Mouse (Mus musculus) myocyte (in vitro differentiated cells): Measurements from ENCODE around the gene Stn1. TPM values are rescaled to one million over a fixed set of nuclear protein-coding genes. Genes with fewer than 3 reads are reported as not detected.

Experiments
- H3K27me3 ChIP-seq: one replicate; pipeline ENCODE4 v1.6.1; 2011; ENCODE audit not compliant: control insufficient read depth, insufficient read depth, insufficient read length
- H3K36me3 ChIP-seq: one replicate; pipeline ENCODE4 v1.6.1; 2011; ENCODE audit not compliant: control insufficient read depth, insufficient read depth
- H3K4me2 ChIP-seq: one replicate; pipeline ENCODE4 v1.6.1; 2011; ENCODE audit warnings: low read depth, control low read depth
- H3K4me3 ChIP-seq: one replicate; pipeline ENCODE4 v1.5.1; 2011; ENCODE audit warnings: mild to moderate bottlenecking, control low read depth, moderate library complexity
- H3K79me2 ChIP-seq: one replicate; pipeline ENCODE4 v1.6.1; 2011; ENCODE audit not compliant: control insufficient read depth, insufficient read depth
- H3ac ChIP-seq: one replicate; pipeline ENCODE4 v1.6.1; 2011; ENCODE audit not compliant: control insufficient read depth, insufficient read length
- CEBPB ChIP-seq: IDR thresholded peaks from 2 replicates; pipeline ENCODE4 v1.6.1; 2011; ENCODE audit warnings: mild to moderate bottlenecking, moderate library complexity; ENCODE audit not compliant: poor library complexity, insufficient read depth, severe bottlenecking
- E2F4 ChIP-seq: IDR thresholded peaks from one replicate; pipeline ENCODE4 v1.6.1; 2011; ENCODE audit warnings: mild to moderate bottlenecking, control low read depth, moderate library complexity; ENCODE audit not compliant: insufficient read depth
- MAX ChIP-seq: IDR thresholded peaks from one replicate; pipeline ENCODE4 v1.6.1; 2011; ENCODE audit warnings: low read depth, mild to moderate bottlenecking, control low read depth
- MYOD1 ChIP-seq, 3 experiments: IDR thresholded peaks; one replicate each; pipeline ENCODE4 v1.6.1; 2011; ENCODE audit warnings: control low read depth in 2 of 3, low read depth in 2 of 3, mild to moderate bottlenecking in 2 of 3, moderate library complexity in 1 of 3; ENCODE audit not compliant: insufficient read length in 2 of 3, control insufficient read depth in 1 of 3
- MYOG ChIP-seq, 3 experiments: IDR thresholded peaks; one replicate each; pipeline ENCODE4 v1.6.1; 2011; ENCODE audit warnings: control low read depth in 2 of 3, low read depth in 2 of 3, mild to moderate bottlenecking in 2 of 3; ENCODE audit not compliant: insufficient read length in 2 of 3, control insufficient read depth in 1 of 3, insufficient read depth in 1 of 3
- POLR2A ChIP-seq: IDR thresholded peaks from one replicate; pipeline ENCODE4 v1.6.1; 2011; ENCODE audit warnings: low read depth, mild to moderate bottlenecking, control low read depth, moderate library complexity; ENCODE audit not compliant: insufficient read length
- POLR2AphosphoS2 ChIP-seq: IDR thresholded peaks from one replicate; pipeline ENCODE4 v1.6.1; 2011; ENCODE audit warnings: low read depth, control low read depth; ENCODE audit not compliant: insufficient read length
- REST ChIP-seq: IDR thresholded peaks from one replicate; pipeline ENCODE4 v1.6.1; 2011; ENCODE audit warnings: mild to moderate bottlenecking, control low read depth, moderate library complexity; ENCODE audit not compliant: insufficient read depth, insufficient read length
- SRF ChIP-seq: IDR thresholded peaks from one replicate; pipeline ENCODE4 v1.6.1; 2011; ENCODE audit warnings: low read depth; ENCODE audit not compliant: control insufficient read depth, insufficient read length
- TCF12 ChIP-seq: IDR thresholded peaks from one replicate; pipeline ENCODE4 v1.6.1; 2011; ENCODE audit warnings: mild to moderate bottlenecking, control low read depth; ENCODE audit not compliant: poor library complexity, insufficient read depth, severe bottlenecking
- TCF3 ChIP-seq: IDR thresholded peaks from one replicate; pipeline ENCODE4 v1.6.1; 2011; ENCODE audit warnings: low read depth, control low read depth; ENCODE audit not compliant: insufficient read length
- USF1 ChIP-seq: IDR thresholded peaks from one replicate; pipeline ENCODE4 v1.6.1; 2011; ENCODE audit warnings: low read depth, mild to moderate bottlenecking, control low read depth, moderate library complexity
- polyA plus RNA-seq: library from polyadenylated mRNA; unstranded; fragments of >200 nt; fragmentation: generic; extraction: Trizol; gene quantifications from one replicate; pipeline ENCODE4 v1.2.1, GENCODE M21; 2012; ENCODE audit warnings: missing spikeins

Stn1 gene
- polyA plus RNA-seq, 1 experiment, result 43.9 TPM

DNA sequence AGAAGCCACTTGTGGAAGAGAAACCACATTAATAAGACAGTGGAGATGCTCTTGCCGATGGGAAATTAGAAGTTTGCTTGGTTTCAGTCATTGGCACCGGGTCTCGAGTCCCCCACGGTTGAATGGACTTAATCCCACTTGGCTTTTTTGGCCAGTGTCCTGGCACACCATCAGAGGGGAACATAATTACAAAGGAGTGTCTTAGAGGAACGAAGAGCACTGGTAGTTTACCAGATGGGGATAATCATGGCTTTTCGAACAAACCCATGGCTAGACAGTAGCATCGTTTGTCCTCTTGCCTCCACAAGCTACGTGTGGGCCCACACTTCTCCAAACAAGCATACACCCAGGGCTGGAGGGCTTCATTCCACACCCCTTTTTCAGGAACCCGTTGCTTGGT lies 40.0 kb downstream of the Stn1 start:
- H3K36me3 ChIP-seq, result no peaks in the 10 kb centered on the region
- no peaks in the 10 kb centered on the region for H3K79me2 ChIP-seq
- no peak overlapping the region for H3K4me2 ChIP-seq
- H3K27me3 ChIP-seq, result no peaks in the 10 kb centered on the region
- H3K4me3 ChIP-seq, result no peak overlapping the region
- TF ChIP-seq TCF3 (no peak), REST (no peak), POLR2A (no peak), USF1 (no peak), POLR2AphosphoS2 (no peak), E2F4 (no peak), TCF12 (no peak), MYOD1 (IDR thresholded peaks at IDR 0.05; ENCODE audit: control insufficient read depth in 1 of 3, insufficient read length in 2 of 3, low read depth in 2 of 3) (no peak), MAX (no peak), CEBPB (no peak), MYOG (IDR thresholded peaks at IDR 0.05; ENCODE audit: control insufficient read depth in 1 of 3, insufficient read depth in 1 of 3, insufficient read length in 2 of 3, low read depth in 2 of 3) (no peak), SRF (no peak)
- no peak overlapping the region for H3ac ChIP-seq

GRCm38 (mm10) chr19:47493017-47493997 lies 44.0 kb downstream of the Stn1 start:
- Histone ChIP-seq H3K79me2 (no peaks in the 10 kb centered on the region), H3K27me3 (no peaks in the 10 kb centered on the region), H3K4me2 (no peak overlapping the region), H3K4me3 (no peak overlapping the region), H3ac (no peak overlapping the region), H3K36me3 (no peaks in the 10 kb centered on the region)
- no peak for TF ChIP-seq TCF3
- TF ChIP-seq MAX, result no peak
- TF ChIP-seq MYOG (IDR thresholded peaks at IDR 0.05; ENCODE audit: control insufficient read depth in 1 of 3, insufficient read depth in 1 of 3, insufficient read length in 2 of 3, low read depth in 2 of 3), result no peak

GRCm38 (mm10) chr19:47492422-47492821 lies 44.9 kb downstream of the Stn1 start:
- Histone ChIP-seq H3K79me2 (no peaks in the 10 kb centered on the region), H3K4me3 (no peak overlapping the region), H3K27me3 (no peaks in the 10 kb centered on the region), H3ac (no peak overlapping the region), H3K4me2 (peak overlapping the region; percentile 22), H3K36me3 (no peaks in the 10 kb centered on the region)
- no peak for TF ChIP-seq USF1
- TF ChIP-seq TCF3, result no peak
- TF ChIP-seq E2F4, result no peak
- no peak for TF ChIP-seq CEBPB
- TF ChIP-seq MYOG (IDR thresholded peaks at IDR 0.05; ENCODE audit: control insufficient read depth in 1 of 3, insufficient read depth in 1 of 3, insufficient read length in 2 of 3, low read depth in 2 of 3), result no peak
- TF ChIP-seq MYOD1 (IDR thresholded peaks at IDR 0.05; ENCODE audit: control insufficient read depth in 1 of 3, insufficient read length in 2 of 3, low read depth in 2 of 3), result no peak
- no peak for TF ChIP-seq TCF12
- TF ChIP-seq POLR2A, result no peak
- TF ChIP-seq SRF, result no peak
- TF ChIP-seq REST, result no peak
- TF ChIP-seq POLR2AphosphoS2, result no peak
- no peak for TF ChIP-seq MAX

GRCm38 (mm10) chr19:47491853-47492252 lies 45.5 kb downstream of the Stn1 start:
- H3K36me3 ChIP-seq, result no peaks in the 10 kb centered on the region
- no peaks in the 10 kb centered on the region for H3K27me3 ChIP-seq
- no peaks in the 10 kb centered on the region for H3K79me2 ChIP-seq
- TF ChIP-seq REST, result no peak
- peak; percentile 81 for TF ChIP-seq TCF12
- peak; percentile 89 to 96 (median 90) for TF ChIP-seq MYOG (IDR thresholded peaks at IDR 0.05; ENCODE audit: control insufficient read depth in 1 of 3, insufficient read depth in 1 of 3, insufficient read length in 2 of 3, low read depth in 2 of 3)
- TF ChIP-seq TCF3, result peak; percentile 58
- TF ChIP-seq MYOD1 (IDR thresholded peaks at IDR 0.05; ENCODE audit: control insufficient read depth in 1 of 3, insufficient read length in 2 of 3, low read depth in 2 of 3), result peak; percentile 38 to 87 (median 78)
- TF ChIP-seq MAX, result no peak
- no peak overlapping the region for H3K4me3 ChIP-seq
- no peak overlapping the region for H3ac ChIP-seq
- peak overlapping the region; percentile 22 for H3K4me2 ChIP-seq

GRCm38 (mm10) chr19:47489233-47489632 lies 48.1 kb downstream of the Stn1 start:
- Histone ChIP-seq H3K36me3 (no peaks in the 10 kb centered on the region), H3K79me2 (no peaks in the 10 kb centered on the region), H3K27me3 (no peaks in the 10 kb centered on the region), H3K4me2 (no peak overlapping the region), H3K4me3 (no peak overlapping the region), H3ac (no peak overlapping the region)
- no peak for TF ChIP-seq TCF12
- no peak for TF ChIP-seq CEBPB
- no peak for TF ChIP-seq USF1
- TF ChIP-seq REST, result no peak
- TF ChIP-seq MYOG (IDR thresholded peaks at IDR 0.05; ENCODE audit: control insufficient read depth in 1 of 3, insufficient read depth in 1 of 3, insufficient read length in 2 of 3, low read depth in 2 of 3), result no peak
